Mouse (Mus musculus): ENCODE results near the gene Tsfm.

DNA sequence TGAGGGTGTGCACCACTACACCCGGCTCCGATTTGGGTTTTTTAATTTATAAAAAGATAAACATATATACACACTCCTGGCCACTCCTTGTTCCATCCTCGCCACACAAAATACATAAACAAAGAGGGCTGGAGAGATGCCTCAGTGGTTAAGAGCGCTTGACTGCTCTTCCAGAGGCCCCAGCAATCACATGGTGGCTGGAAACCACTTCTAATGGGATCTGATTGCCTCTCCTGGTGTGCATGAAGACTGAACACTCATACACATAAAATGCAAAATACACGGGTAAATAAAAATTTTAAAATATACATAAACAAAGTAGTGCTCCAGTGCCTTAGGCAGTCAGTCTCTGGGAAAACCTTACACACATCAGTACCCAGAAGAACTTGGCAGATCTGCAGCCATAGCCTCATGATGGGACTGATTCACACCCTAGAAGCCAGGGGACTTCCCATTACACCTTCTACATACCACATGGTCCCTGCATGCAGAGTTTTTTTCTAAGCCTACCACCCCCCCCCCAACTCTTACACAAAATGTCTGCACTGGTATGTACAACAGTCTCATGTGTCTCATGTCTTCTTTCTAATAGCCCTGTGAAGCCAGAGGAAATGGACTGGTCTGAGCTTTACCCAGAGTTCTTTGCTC is 12.0 kb upstream of the Tsfm start:
- no peak for TF ChIP-seq EP300 (IDR thresholded peaks at IDR 0.05; ENCODE audit: low read depth)
- TF ChIP-seq CTCF (IDR thresholded peaks at IDR 0.05; ENCODE audit: low read depth), result no peak
